Mouse (Mus musculus) hindbrain, embryonic 11.5 days (tissue): ENCODE results near the gene Ankrd17. TPM values are rescaled to one million over a fixed set of nuclear protein-coding genes. Genes with fewer than 3 reads are reported as not detected.

Source experiments
- ATAC-seq: fragments of 200-750 bp; cut with Nextera tagmentation; 2 replicates; pipeline ENCODE4 v1.8.0; 2017; ENCODE audit warnings: mild to moderate bottlenecking, moderate TSS enrichment, moderate library complexity; ENCODE audit not compliant: low FRiP score
- DNase-seq: peaks from one replicate; pipeline ENCODE4 v3.0.0-alpha.2; 2015; ENCODE audit warnings: low spot score
- H3K27ac ChIP-seq: fragments of 300-500 bp; sonication (generic); 2 replicates; pipeline ENCODE4 v1.5.1; 2014; ENCODE audit warnings: mild to moderate bottlenecking, low read depth, low read length
- H3K27me3 ChIP-seq: fragments of 300-500 bp; sonication (generic); 2 replicates; pipeline ENCODE4 v1.6.1; 2014; ENCODE audit warnings: mild to moderate bottlenecking, low read length, moderate library complexity, mixed read lengths; ENCODE audit not compliant: control insufficient read depth, insufficient read depth
- H3K36me3 ChIP-seq: fragments of 300-500 bp; sonication (generic); 2 replicates; pipeline ENCODE4 v1.6.1; 2014; ENCODE audit warnings: mild to moderate bottlenecking, low read length, moderate library complexity, mixed read lengths; ENCODE audit not compliant: control insufficient read depth, insufficient read depth
- H3K4me1 ChIP-seq: fragments of 300-500 bp; sonication (generic); replicated peaks from 2 replicates; pipeline ENCODE4 v1.6.1; 2014; ENCODE audit warnings: low read length, mixed read lengths; ENCODE audit not compliant: control insufficient read depth, insufficient read depth
- H3K4me2 ChIP-seq: fragments of 300-500 bp; sonication (generic); replicated peaks from 2 replicates; pipeline ENCODE4 v1.6.1; 2014; ENCODE audit warnings: mild to moderate bottlenecking, low read depth, low read length
- H3K4me3 ChIP-seq: fragments of 300-500 bp; sonication (generic); 2 replicates; pipeline ENCODE4 v1.5.1; 2014; ENCODE audit warnings: low read depth, low read length
- H3K9ac ChIP-seq: fragments of 300-500 bp; sonication (generic); 2 replicates; pipeline ENCODE4 v1.6.1; 2014; ENCODE audit warnings: low read depth, low read length
- H3K9me3 ChIP-seq: fragments of 300-500 bp; sonication (generic); 2 replicates; pipeline ENCODE4 v1.6.1; 2016; ENCODE audit warnings: low read length; ENCODE audit not compliant: control insufficient read depth
- WGBS: fragments of 180-500 bp; shearing (Covaris S2); extraction: QIAGEN DNeasy Blood & Tissue Kit; methylation state at CpG from one replicate; pipeline ENCODE4 v1.1.7; 2014; 5-methylcytosine and 5-hydroxymethylcytosine counted together
- polyA plus RNA-seq: library from polyadenylated mRNA; unstranded; fragments of >200 nt; fragmentation: Nextera tagmentation; extraction: Ambion mirVana; gene quantifications from 2 replicates; pipeline ENCODE4 v1.2.1, GENCODE M21; 2014

Gene Ankrd17
- polyA plus RNA-seq, 1 experiment from 2014 or later, result 39.8 TPM

GRCm38 (mm10) chr5:90217791-90218190 is 148.6 kb downstream of the Ankrd17 start:
- no peak overlapping the region for H3K9ac ChIP-seq
- no peaks in the 10 kb centered on the region for H3K27me3 ChIP-seq
- no peak overlapping the region for H3K4me2 ChIP-seq
- ATAC-seq (no peak), DNase-seq (no peak)
- no peaks in the 10 kb centered on the region for H3K36me3 ChIP-seq
- H3K4me3 ChIP-seq, result no peak overlapping the region
- H3K9me3 ChIP-seq, result no peaks in the 10 kb centered on the region
- no peaks in the 10 kb centered on the region for H3K4me1 ChIP-seq
- no peak overlapping the region for H3K27ac ChIP-seq
- WGBS, result 96% methylated on average over 3 of the region's 3 CpGs

- no peaks in the 10 kb centered on the region for H3K9me3 ChIP-seq
- no peaks in the 10 kb centered on the region for H3K4me1 ChIP-seq
- no peaks in the 10 kb centered on the region for H3K27me3 ChIP-seq
- no peaks in the 10 kb centered on the region for H3K36me3 ChIP-seq
- no peak overlapping the region for H3K4me3 ChIP-seq
- no peak overlapping the region for H3K4me2 ChIP-seq
- 94% methylated on average over 12 of the region's 12 CpGs for WGBS
- ATAC-seq, result no peak
- no peak overlapping the region for H3K9ac ChIP-seq
- H3K27ac ChIP-seq, result no peak overlapping the region
- DNase-seq, result no peak
These were observed 149.2 kb downstream of the Ankrd17 start for GRCm38 (mm10) chr5:90217226-90217625.

- Histone ChIP-seq H3K4me2 (no peak overlapping the region), H3K36me3 (no peaks in the 10 kb centered on the region), H3K9ac (no peak overlapping the region), H3K4me1 (no peaks in the 10 kb centered on the region), H3K27me3 (no peaks in the 10 kb centered on the region), H3K4me3 (no peak overlapping the region), H3K9me3 (no peaks in the 10 kb centered on the region), H3K27ac (no peak overlapping the region)
- 95% methylated on average over 12 of the region's 12 CpGs for WGBS
- DNase-seq, result no peak
- no peak for ATAC-seq
These were observed 153.0 kb downstream of the Ankrd17 start for GRCm38 (mm10) chr5:90213356-90213755.

GRCm38 (mm10) chr5:90203168-90203567 is 163.2 kb downstream of the Ankrd17 start:
- Histone ChIP-seq H3K4me3 (no peak overlapping the region), H3K36me3 (no peaks in the 10 kb centered on the region), H3K27me3 (no peaks in the 10 kb centered on the region), H3K4me2 (no peak overlapping the region), H3K27ac (no peak overlapping the region), H3K9ac (no peak overlapping the region), H3K4me1 (no peaks in the 10 kb centered on the region), H3K9me3 (no peaks in the 10 kb centered on the region)
- WGBS, result 24% methylated on average over 5 of the region's 5 CpGs
- ATAC-seq (no peak), DNase-seq (peak; percentile 72)

- DNase-seq (no peak), ATAC-seq (no peak)
- H3K27me3 ChIP-seq, result no peaks in the 10 kb centered on the region
- WGBS, result 85% methylated on average over 9 of the region's 9 CpGs
- H3K4me1 ChIP-seq, result no peaks in the 10 kb centered on the region
- H3K27ac ChIP-seq, result no peak overlapping the region
- no peak overlapping the region for H3K4me3 ChIP-seq
- no peak overlapping the region for H3K4me2 ChIP-seq
- no peak overlapping the region for H3K9ac ChIP-seq
- no peaks in the 10 kb centered on the region for H3K9me3 ChIP-seq
- H3K36me3 ChIP-seq, result no peaks in the 10 kb centered on the region
These were observed 163.8 kb downstream of the Ankrd17 start for GRCm38 (mm10) chr5:90202447-90203117.

- H3K36me3 ChIP-seq, result no peaks in the 10 kb centered on the region
- WGBS, result 65% methylated on average over 16 of the region's 16 CpGs
- H3K4me2 ChIP-seq, result no peak overlapping the region
- no peaks in the 10 kb centered on the region for H3K9me3 ChIP-seq
- ATAC-seq (no peak), DNase-seq (no peak)
- no peak overlapping the region for H3K27ac ChIP-seq
- no peaks in the 10 kb centered on the region for H3K4me1 ChIP-seq
- H3K4me3 ChIP-seq, result no peak overlapping the region
- no peak overlapping the region for H3K9ac ChIP-seq
- no peaks in the 10 kb centered on the region for H3K27me3 ChIP-seq
These were observed 166.3 kb downstream of the Ankrd17 start for GRCm38 (mm10) chr5:90199922-90200632.

GRCm38 (mm10) chr5:90194831-90195230 is 171.5 kb downstream of the Ankrd17 start:
- no peaks in the 10 kb centered on the region for H3K27me3 ChIP-seq
- WGBS, result 37% methylated on average over 6 of the region's 6 CpGs
- ATAC-seq, result peak; percentile 54; the same call in 1 of the 2 replicates

GRCm38 (mm10) chr5:90182782-90183181 is 183.6 kb downstream of the Ankrd17 start:
- Histone ChIP-seq H3K9me3 (no peaks in the 10 kb centered on the region), H3K4me3 (no peak overlapping the region), H3K4me2 (no peak overlapping the region), H3K27me3 (no peaks in the 10 kb centered on the region), H3K36me3 (no peaks in the 10 kb centered on the region), H3K9ac (no peak overlapping the region), H3K4me1 (no peaks in the 10 kb centered on the region), H3K27ac (no peak overlapping the region)
- DNase-seq (no peak), ATAC-seq (no peak)
- 66% methylated on average over 5 of the region's 5 CpGs for WGBS

More at GRCm38 (mm10) chr5:90194831-90195230, 171.5 kb downstream of the Ankrd17 start:
- Histone ChIP-seq H3K4me3 (no peak overlapping the region), H3K4me1 (no peaks in the 10 kb centered on the region), H3K9ac (no peak overlapping the region), H3K27ac (no peak overlapping the region), H3K4me2 (no peak overlapping the region), H3K36me3 (no peaks in the 10 kb centered on the region), H3K9me3 (no peaks in the 10 kb centered on the region)
- DNase-seq, result peak; percentile 79

GRCm38 (mm10) chr5:90179094-90179493 is 187.3 kb downstream of the Ankrd17 start:
- Histone ChIP-seq H3K9me3 (no peaks in the 10 kb centered on the region), H3K27ac (no peak overlapping the region), H3K27me3 (no peaks in the 10 kb centered on the region), H3K36me3 (no peaks in the 10 kb centered on the region), H3K9ac (no peak overlapping the region), H3K4me2 (no peak overlapping the region), H3K4me1 (no peaks in the 10 kb centered on the region), H3K4me3 (no peak overlapping the region)
- DNase-seq (no peak), ATAC-seq (no peak)
- 85% methylated on average over 5 of the region's 5 CpGs for WGBS
